Mouse (Mus musculus) embryonic fibroblast, embryonic 13.5 days (primary cell): Measurements from ENCODE around the gene Atf5.

ENCODE experiments used
- CTCF ChIP-seq: IDR thresholded peaks from 2 replicates; pipeline ENCODE4 v1.5.1; 2011; ENCODE audit warnings: mild to moderate bottlenecking, control low read depth, low read length, moderate library complexity, borderline replicate concordance; ENCODE audit not compliant: insufficient read depth
- POLR2A ChIP-seq: IDR thresholded peaks from 2 replicates; pipeline ENCODE4 v1.6.1; 2011; ENCODE audit warnings: low read depth, mild to moderate bottlenecking, control low read depth, low read length, moderate library complexity

GRCm38 (mm10) chr7:44792781-44793180, 23.7 kb downstream of the Atf5 start:
- TF ChIP-seq CTCF = no peak
- TF ChIP-seq POLR2A = no peak
